Mouse (Mus musculus) limb, embryonic 12.5 days (tissue): ENCODE data around the gene Angel1. TPM values are rescaled to one million over a fixed set of nuclear protein-coding genes. Genes with fewer than 3 reads are reported as not detected.

ENCODE experiments used
- ATAC-seq: fragments of 200-750 bp; cut with Nextera tagmentation; 2 replicates; pipeline ENCODE4 v1.8.0; 2017; ENCODE audit warnings: low read depth, moderate TSS enrichment; ENCODE audit not compliant: insufficient number of reproducible peaks, insufficient read depth, low FRiP score, low TSS enrichment
- H3K27ac ChIP-seq: fragments of 300-500 bp; sonication (generic); 2 replicates; pipeline ENCODE4 v1.5.1; 2016; ENCODE audit warnings: mild to moderate bottlenecking, moderate library complexity
- H3K27me3 ChIP-seq: fragments of 300-500 bp; sonication (generic); 2 replicates; pipeline ENCODE4 v1.6.1; 2016; ENCODE audit warnings: mild to moderate bottlenecking, moderate library complexity
- H3K36me3 ChIP-seq: fragments of 300-500 bp; sonication (generic); 2 replicates; pipeline ENCODE4 v1.6.1; 2016; ENCODE audit warnings: mild to moderate bottlenecking, moderate library complexity
- H3K4me1 ChIP-seq: fragments of 300-500 bp; sonication (generic); replicated peaks from 2 replicates; pipeline ENCODE4 v1.6.1; 2016
- H3K4me2 ChIP-seq: fragments of 300-500 bp; sonication (generic); 2 replicates; pipeline ENCODE4 v1.6.1; 2016; ENCODE audit warnings: mild to moderate bottlenecking, moderate library complexity
- H3K4me3 ChIP-seq: fragments of 300-500 bp; sonication (generic); replicated peaks from 2 replicates; pipeline ENCODE4 v1.5.1; 2016; ENCODE audit warnings: mild to moderate bottlenecking
- H3K9ac ChIP-seq: fragments of 300-500 bp; sonication (generic); replicated peaks from 2 replicates; pipeline ENCODE4 v1.6.1; 2016; ENCODE audit warnings: mild to moderate bottlenecking, moderate library complexity
- H3K9me3 ChIP-seq: fragments of 300-500 bp; sonication (generic); 2 replicates; pipeline ENCODE4 v1.6.1; 2016; ENCODE audit warnings: mild to moderate bottlenecking, moderate library complexity
- WGBS: fragments of 180-500 bp; shearing (Covaris S2); methylation state at CpG from one replicate; pipeline ENCODE4 v1.1.7; 2016; 5-methylcytosine and 5-hydroxymethylcytosine counted together
- polyA plus RNA-seq: library from polyadenylated mRNA; unstranded; fragments of >200 nt; fragmentation: Nextera tagmentation; extraction: Ambion mirVana; gene quantifications from 2 replicates; pipeline ENCODE4 v1.2.1, GENCODE M21; 2016

Gene Angel1
- polyA plus RNA-seq, 1 experiment from 2014 or later: 15.8 TPM

DNA sequence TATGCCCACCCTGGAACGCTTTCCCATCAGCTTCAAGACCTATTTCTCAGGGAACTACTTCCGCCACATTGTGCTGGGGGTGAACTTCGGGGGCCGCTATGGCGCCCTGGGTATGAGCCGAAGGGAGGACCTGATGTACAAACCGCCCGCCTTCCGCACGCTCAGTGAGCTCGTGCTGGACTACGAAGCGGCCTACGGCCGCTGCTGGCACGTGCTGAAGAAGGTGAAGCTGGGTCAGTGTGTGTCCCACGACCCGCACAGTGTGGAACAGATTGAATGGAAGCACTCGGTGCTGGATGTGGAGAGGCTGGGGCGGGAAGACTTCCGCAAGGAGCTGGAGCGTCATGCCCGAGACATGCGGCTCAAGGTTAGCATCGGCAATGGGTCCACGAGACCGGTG, 37.3 kb downstream of the Angel1 start:
- WGBS: 96% methylated on average over 27 of the region's 27 CpGs
- no peak overlapping the region for H3K4me2 ChIP-seq

DNA sequence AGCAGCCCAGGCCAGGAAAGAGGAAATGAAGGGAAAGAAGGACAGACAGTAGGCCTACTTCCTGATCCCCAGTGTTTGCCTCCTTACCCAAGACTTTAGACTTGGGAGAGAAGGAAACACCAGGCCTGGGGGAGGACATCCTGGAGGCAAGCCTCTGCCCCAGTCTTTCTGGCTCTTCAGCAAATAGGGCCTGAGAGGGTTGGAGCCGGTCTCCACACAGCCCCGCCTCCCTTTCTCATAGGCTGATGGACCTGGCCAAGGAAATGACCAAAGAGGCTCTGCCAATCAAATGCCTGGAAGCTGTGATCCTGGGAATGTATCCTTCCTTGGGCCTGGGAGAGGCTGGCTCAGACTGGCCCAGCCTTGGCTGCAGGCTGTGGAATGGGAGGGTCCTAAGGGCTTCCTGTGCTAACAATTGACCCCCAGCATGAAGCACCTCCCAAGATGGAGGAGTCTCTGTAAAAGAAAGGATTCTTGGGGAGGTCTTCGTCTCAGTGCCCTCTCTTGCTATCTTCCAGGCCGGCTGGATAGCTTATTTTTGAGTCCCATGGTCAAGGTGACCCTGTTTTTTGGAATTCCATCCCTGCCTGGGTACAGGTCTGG, 38.2 kb downstream of the Angel1 start:
- H3K9ac ChIP-seq: no peak overlapping the region
- 85% methylated on average over 4 of the region's 4 CpGs for WGBS
- peaks cover 46% of the 10 kb centered on the region for H3K36me3 ChIP-seq
- H3K4me1 ChIP-seq: no peaks in the 10 kb centered on the region; the same call in 1 of the 2 replicates
- no peaks in the 10 kb centered on the region for H3K27me3 ChIP-seq
- no peak overlapping the region for H3K4me3 ChIP-seq
- no peak for ATAC-seq
- H3K9me3 ChIP-seq: 0 out of 2 replicates have a peak, but pooled peaks cover 3% of the 10 kb centered on the region
- no peak overlapping the region for H3K4me2 ChIP-seq
- H3K27ac ChIP-seq: no peak overlapping the region

More for the DNA sequence above, 37.3 kb downstream of the Angel1 start:
- H3K9ac ChIP-seq: no peak overlapping the region
- H3K27me3 ChIP-seq: no peaks in the 10 kb centered on the region
- 0 out of 2 replicates have a peak, but pooled peaks cover 3% of the 10 kb centered on the region for H3K9me3 ChIP-seq
- H3K27ac ChIP-seq: no peak overlapping the region
- no peak for ATAC-seq
- H3K4me1 ChIP-seq: no peaks in the 10 kb centered on the region; the same call in 1 of the 2 replicates
- peaks cover 45% of the 10 kb centered on the region for H3K36me3 ChIP-seq
- H3K4me3 ChIP-seq: no peak overlapping the region

DNA sequence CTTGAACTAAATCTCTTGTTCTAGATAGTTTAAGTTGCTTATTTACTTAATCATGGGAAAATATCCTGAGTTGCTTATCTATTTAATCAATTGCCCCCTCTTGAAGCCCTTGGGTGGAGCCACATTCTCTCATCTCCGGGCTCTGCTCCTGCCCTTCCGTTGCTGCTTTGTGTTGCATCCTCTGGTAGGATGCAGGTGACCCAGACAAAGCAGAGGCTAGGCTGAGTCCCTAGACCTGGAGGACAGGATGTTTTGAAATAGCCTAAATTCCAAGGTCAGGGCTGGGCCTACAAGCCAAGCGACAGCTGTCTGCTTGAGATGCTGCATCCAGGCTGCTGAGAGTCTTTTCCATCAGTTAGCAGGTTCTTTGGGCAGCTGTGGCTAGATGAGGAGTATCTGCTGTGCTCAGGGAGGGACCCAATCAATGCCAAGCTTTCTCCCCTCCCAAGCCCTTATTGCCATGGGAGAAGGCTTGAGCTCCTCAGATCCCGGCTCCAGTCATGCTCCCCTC, 38.8 kb downstream of the Angel1 start:
- H3K9me3 ChIP-seq: 0 out of 2 replicates have a peak, but pooled peaks cover 3% of the 10 kb centered on the region
- no peak for ATAC-seq
- peaks cover 3% of the 10 kb centered on the region; the same call in 1 of the 2 replicates for H3K4me1 ChIP-seq
- H3K4me3 ChIP-seq: no peak overlapping the region
- 83% methylated on average over 4 of the region's 4 CpGs for WGBS
- H3K4me2 ChIP-seq: no peak overlapping the region
- H3K27me3 ChIP-seq: no peaks in the 10 kb centered on the region
- peaks cover 49% of the 10 kb centered on the region for H3K36me3 ChIP-seq
- no peak overlapping the region for H3K9ac ChIP-seq
- H3K27ac ChIP-seq: 0 out of 2 replicates have a peak overlapping the region, but pooled peaks have one; percentile 35

DNA sequence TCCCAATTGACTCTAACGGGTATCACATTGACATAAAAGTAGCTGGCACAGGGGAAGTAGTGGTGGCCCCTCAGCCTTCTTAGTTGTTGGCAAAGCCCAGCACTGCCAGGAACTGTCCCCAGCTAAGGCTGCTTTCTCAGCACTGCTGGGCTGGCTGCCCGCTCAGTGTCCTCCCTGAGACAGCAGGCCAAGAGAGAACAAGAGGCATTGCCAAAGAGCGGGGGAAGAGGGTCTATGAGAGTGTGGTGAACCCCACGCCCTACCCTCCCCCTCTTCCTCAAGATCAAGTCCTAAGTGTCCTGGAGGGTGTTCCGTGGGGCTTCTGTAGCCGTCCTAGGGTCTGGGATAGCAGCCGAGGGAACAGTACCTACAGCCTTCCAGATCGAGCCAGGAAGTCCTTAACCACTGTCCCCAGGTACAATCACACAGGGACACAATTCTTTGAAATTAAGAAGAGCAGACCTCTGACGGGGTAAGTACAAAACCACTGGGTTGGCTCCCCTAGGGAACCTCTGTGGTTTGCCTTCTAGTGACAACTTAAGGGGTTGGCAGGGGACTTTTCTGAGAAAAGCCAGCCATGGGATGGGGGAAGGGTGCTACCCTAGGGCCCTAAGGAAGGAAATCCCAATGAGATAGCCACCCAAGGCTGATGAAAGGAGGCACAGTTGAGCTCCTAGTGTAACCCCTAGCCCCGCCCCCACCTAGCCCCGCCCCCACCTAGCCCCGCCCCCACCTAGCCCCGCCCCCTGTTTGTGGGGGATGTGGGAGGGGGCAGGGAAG, 39.5 kb downstream of the Angel1 start:
- Histone ChIP-seq H3K4me2 (no peak overlapping the region), H3K4me3 (no peak overlapping the region), H3K4me1 (peaks cover 11% of the 10 kb centered on the region), H3K36me3 (peaks cover 49% of the 10 kb centered on the region), H3K9me3 (0 out of 2 replicates have a peak, but pooled peaks cover 3% of the 10 kb centered on the region), H3K27ac (no peak overlapping the region), H3K27me3 (no peaks in the 10 kb centered on the region), H3K9ac (no peak overlapping the region)
- 66% methylated on average over 13 of the region's 13 CpGs for WGBS
- ATAC-seq: no peak

DNA sequence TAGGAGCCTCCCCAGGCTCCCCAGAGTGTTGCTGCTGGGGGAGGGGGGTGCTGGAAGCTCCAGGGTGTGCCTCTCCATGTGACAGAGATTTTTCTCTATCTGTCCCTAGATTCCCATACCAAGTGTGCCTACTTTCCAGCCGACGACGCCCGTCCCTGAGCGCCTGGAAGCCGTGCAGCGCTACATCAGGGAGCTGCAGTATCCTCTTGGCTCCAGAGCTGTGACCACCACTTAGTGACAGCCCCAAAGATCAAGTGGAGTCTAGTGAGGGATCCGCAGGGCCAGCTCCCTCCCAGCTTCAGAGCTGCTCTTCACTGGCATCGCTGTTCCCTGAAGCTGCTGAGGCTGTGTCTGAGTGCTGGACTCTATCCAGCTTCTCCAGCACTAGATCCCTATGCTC, 41.0 kb downstream of the Angel1 start:
- Histone ChIP-seq H3K4me2 (no peak overlapping the region), H3K27ac (no peak overlapping the region), H3K9ac (no peak overlapping the region), H3K36me3 (peaks cover 39% of the 10 kb centered on the region), H3K9me3 (0 out of 2 replicates have a peak, but pooled peaks cover 3% of the 10 kb centered on the region), H3K27me3 (no peaks in the 10 kb centered on the region), H3K4me3 (no peak overlapping the region), H3K4me1 (peaks cover 20% of the 10 kb centered on the region)
- ATAC-seq: no peak
- whole genome bisulfite sequencing: 84% methylated on average over 9 of the region's 9 CpGs

DNA sequence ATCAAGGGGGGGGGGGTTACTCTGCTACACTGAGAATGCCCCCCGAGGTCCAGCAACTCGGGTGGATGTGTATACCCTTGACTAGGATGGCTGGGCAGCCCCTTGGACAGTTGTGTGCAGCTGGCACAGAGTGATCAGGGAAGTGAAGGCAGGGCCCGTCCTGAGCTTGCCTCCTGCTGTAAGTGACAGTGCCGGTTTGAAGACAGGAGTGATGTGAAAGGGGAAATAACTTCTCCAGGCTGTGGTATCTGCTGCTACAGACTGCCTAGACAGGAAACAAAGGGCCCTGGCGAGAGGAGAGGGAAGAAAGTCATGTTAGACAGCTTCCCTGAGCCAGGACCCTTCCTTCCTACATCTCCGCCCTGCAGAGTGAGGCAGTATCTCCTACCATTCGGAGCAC, 42.6 kb downstream of the Angel1 start:
- Histone ChIP-seq H3K9ac (no peak overlapping the region), H3K27ac (no peak overlapping the region), H3K4me3 (no peak overlapping the region), H3K9me3 (0 out of 2 replicates have a peak, but pooled peaks cover 3% of the 10 kb centered on the region), H3K4me1 (peaks cover 28% of the 10 kb centered on the region), H3K27me3 (no peaks in the 10 kb centered on the region), H3K4me2 (no peak overlapping the region), H3K36me3 (peaks cover 35% of the 10 kb centered on the region)
- 77% methylated on average over 7 of the region's 7 CpGs for WGBS
- no peak for ATAC-seq

DNA sequence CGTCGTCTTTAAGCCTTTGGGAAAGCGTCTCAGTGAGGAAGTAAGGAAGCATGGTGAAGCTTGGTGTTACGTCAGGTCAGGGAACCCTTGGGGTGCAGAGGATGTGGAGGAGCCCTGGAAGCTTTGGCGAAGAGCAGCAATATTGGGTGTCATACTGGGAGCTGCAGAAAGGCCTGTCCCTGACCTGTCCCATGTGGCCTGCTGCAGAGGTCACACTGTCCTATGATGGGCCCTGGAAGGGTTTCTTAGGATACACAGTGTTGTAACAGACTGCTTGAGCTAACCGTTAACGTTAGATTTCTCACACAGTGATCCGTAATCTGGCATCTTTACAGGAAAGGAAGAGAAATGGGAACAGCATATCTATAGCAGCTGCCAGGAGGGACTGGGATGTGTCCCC, 44.1 kb downstream of the Angel1 start:
- H3K4me2 ChIP-seq: 0 out of 2 replicates have a peak overlapping the region, but pooled peaks have one; percentile 8
- peaks cover 25% of the 10 kb centered on the region for H3K36me3 ChIP-seq
- peaks cover 28% of the 10 kb centered on the region for H3K4me1 ChIP-seq
- peaks cover 3% of the 10 kb centered on the region; the same call in 1 of the 2 replicates for H3K27me3 ChIP-seq
- H3K27ac ChIP-seq: no peak overlapping the region
- 87% methylated on average over 8 of the region's 8 CpGs for WGBS
- ATAC-seq: no peak
- H3K4me3 ChIP-seq: no peak overlapping the region
- H3K9ac ChIP-seq: no peak overlapping the region
- H3K9me3 ChIP-seq: 0 out of 2 replicates have a peak, but pooled peaks cover 3% of the 10 kb centered on the region

DNA sequence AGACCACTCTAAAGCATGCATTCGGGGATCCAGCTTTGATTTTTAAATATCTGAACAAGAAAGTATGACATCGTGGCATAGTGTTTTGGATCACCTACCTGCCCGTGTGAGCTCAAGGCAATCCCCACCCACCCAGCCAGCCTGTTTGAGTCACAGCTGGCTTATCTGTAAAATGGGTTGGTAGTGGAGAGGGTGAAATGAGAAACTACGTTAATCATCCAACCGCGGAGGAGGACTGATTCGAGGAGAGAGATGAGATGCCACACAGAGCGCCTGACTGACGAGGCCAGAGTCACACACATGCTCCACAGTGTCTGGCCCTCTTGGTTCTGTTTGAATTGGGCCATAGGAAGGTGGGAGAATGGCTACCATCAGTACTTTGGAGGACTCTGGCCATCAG, 44.6 kb downstream of the Angel1 start:
- peaks cover 19% of the 10 kb centered on the region for H3K36me3 ChIP-seq
- H3K27ac ChIP-seq: no peak overlapping the region
- ATAC-seq: no peak
- H3K9ac ChIP-seq: no peak overlapping the region
- peaks cover 28% of the 10 kb centered on the region for H3K4me1 ChIP-seq
- no peak overlapping the region for H3K4me3 ChIP-seq
- H3K9me3 ChIP-seq: 0 out of 2 replicates have a peak, but pooled peaks cover 3% of the 10 kb centered on the region
- peaks cover 3% of the 10 kb centered on the region; the same call in 1 of the 2 replicates for H3K27me3 ChIP-seq
- H3K4me2 ChIP-seq: no peak overlapping the region
- WGBS: 88% methylated on average over 9 of the region's 9 CpGs

DNA sequence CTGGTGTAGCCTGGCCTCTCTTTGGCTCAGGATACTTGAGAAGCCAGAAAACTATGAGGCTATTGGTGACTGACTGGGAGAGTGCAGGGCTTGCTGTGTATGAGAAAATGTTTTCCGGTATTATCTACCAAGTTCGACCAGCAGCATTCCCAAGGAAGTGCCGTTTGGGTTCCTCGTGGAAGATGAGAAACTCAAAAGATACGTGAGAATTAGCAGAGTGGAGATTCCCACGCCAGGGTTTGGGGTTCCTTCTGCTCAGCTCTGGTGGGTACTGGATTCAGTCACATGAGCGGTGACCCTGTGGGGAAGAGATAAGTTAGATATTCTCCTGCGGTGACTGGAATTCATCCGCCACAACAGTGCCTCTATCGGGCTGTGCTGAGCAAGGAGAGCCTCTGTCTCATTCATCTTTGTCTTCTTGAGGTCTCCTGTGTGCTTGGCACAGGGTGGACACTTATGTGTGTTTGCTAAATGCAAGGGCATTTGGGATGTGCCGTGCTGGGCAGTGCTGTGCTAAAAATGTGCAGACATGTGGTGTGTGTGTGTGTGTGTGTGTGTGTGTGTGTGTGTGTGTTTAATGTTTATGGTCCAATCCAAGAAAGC, 45.6 kb downstream of the Angel1 start:
- peak overlapping the region; percentile 0 for H3K27ac ChIP-seq

DNA sequence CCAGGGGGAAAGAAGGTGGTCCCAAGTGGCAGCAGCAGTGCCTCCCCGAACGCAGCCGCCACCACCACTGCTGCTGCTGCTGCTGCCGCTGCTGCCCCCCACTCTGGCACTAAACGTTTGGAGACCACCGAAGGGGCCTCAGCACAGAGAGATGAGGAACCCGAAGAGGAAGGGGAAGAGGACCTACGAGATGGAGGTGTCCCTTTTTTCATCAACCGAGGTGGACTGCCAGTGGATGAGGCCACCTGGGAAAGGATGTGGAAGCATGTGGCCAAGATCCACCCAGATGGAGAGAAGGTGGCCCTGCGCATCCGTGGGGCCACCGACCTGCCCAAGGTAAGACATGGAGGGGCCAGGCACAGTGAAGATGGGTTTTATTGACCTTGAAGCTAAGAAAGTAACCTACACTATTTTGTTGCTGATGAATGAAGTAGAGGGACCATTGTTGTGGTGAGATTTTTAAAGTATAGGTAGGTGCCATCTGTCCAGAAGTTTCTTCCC, 46.2 kb downstream of the Angel1 start:
- Histone ChIP-seq H3K4me1 (peaks cover 28% of the 10 kb centered on the region), H3K4me3 (peak overlapping the region; percentile 86), H3K9me3 (0 out of 2 replicates have a peak, but pooled peaks cover 3% of the 10 kb centered on the region), H3K36me3 (0 out of 2 replicates have a peak, but pooled peaks cover 7% of the 10 kb centered on the region), H3K4me2 (peak overlapping the region; percentile 96), H3K27me3 (peaks cover 3% of the 10 kb centered on the region; the same call in 1 of the 2 replicates), H3K27ac (peak overlapping the region; percentile 0), H3K9ac (peak overlapping the region; percentile 86)
- no peak for ATAC-seq
- WGBS: 32% methylated on average over 12 of the region's 12 CpGs

More for the DNA sequence above, 45.6 kb downstream of the Angel1 start:
- peaks cover 28% of the 10 kb centered on the region for H3K4me1 ChIP-seq
- 0 out of 2 replicates have a peak, but pooled peaks cover 3% of the 10 kb centered on the region for H3K9me3 ChIP-seq
- ATAC-seq: no peak
- H3K4me3 ChIP-seq: peak overlapping the region; percentile 86
- peaks cover 10% of the 10 kb centered on the region for H3K36me3 ChIP-seq
- H3K27me3 ChIP-seq: peaks cover 3% of the 10 kb centered on the region; the same call in 1 of the 2 replicates
- 68% methylated on average over 11 of the region's 11 CpGs for WGBS
- H3K9ac ChIP-seq: peak overlapping the region; percentile 86; the same call in 1 of the 2 replicates
- H3K4me2 ChIP-seq: peak overlapping the region; percentile 96
